8 mouse cellular contexts compared by ENCODE assay signal in genomic region chr5:23782051-23782810, GRCm38 (mm10). TPM values are rescaled to one million over a fixed set of nuclear protein-coding genes. Genes with fewer than 3 reads are reported as not detected.
DNase-seq lines count a peak whose midpoint lies in the region; ATAC-seq and TF ChIP-seq lines count a peak whose summit lies in the region.

No protein-coding gene starts in this region.

- H3K27ac ChIP-seq in layer of hippocampus, adult 2 months, result peak overlapping the region; percentile 80; the same call in 1 of the 2 replicates
- H3K27ac ChIP-seq in embryonic facial prominence, embryonic 11.5 days (replicated peaks; ENCODE audit: low read depth, low read length), result no peak overlapping the region
- no peak overlapping the region for H3K27ac ChIP-seq in neural tube, embryonic 14.5 days (ENCODE audit: low read depth, low read length)

- no peak for ATAC-seq in embryonic facial prominence, embryonic 11.5 days (replicated peaks; ENCODE audit: insufficient number of reproducible peaks, low FRiP score, low TSS enrichment, low read depth)
- ATAC-seq in neural tube, embryonic 14.5 days (ENCODE audit: low read depth), result no peak

- H3K4me2 ChIP-seq in embryonic facial prominence, embryonic 11.5 days (ENCODE audit: low read depth, low read length), result peak overlapping the region; percentile 74
- H3K4me2 ChIP-seq in neural tube, embryonic 14.5 days (ENCODE audit: low read depth, low read length), result peak overlapping the region; percentile 66

- DNase-seq in layer of hippocampus, adult 2 months (ENCODE audit: low spot score in 2 of 2), result no peak
- no peak for DNase-seq in layer of hippocampus, adult 11-12 months (ENCODE audit: low spot score)
- DNase-seq in embryonic facial prominence, embryonic 11.5 days (ENCODE audit: low spot score), result no peak
- peak; percentile 19 for DNase-seq in kidney, postnatal 10 days
- DNase-seq in thymus, postnatal 36 days, result no peak
- no peak for DNase-seq in gastrocnemius, postnatal 14 days
- no peak for DNase-seq in urinary bladder, postnatal 4 days (ENCODE audit: low spot score in 2 of 2)

- WGBS in embryonic facial prominence, embryonic 11.5 days, result 40% methylated on average over 8 of the region's 8 CpGs
- WGBS in neural tube, embryonic 14.5 days, result 43% methylated on average over 8 of the region's 8 CpGs

- no peaks in the 10 kb centered on the region for H3K27me3 ChIP-seq in embryonic facial prominence, embryonic 11.5 days (ENCODE audit: control insufficient read depth, insufficient read depth, low read length)
- H3K27me3 ChIP-seq in neural tube, embryonic 14.5 days (ENCODE audit: control insufficient read depth, insufficient read depth, low read length), result no peaks in the 10 kb centered on the region

- intact Hi-C loops in gastrocnemius, postnatal 14 days (cut with DNase I; ENCODE audit: low total_unique reads), result no loop called here

- no peak for TF ChIP-seq CTCF in layer of hippocampus, adult 2 months (conservative IDR thresholded peaks at IDR 0.05)

- H3K9me3 ChIP-seq in embryonic facial prominence, embryonic 11.5 days (replicated peaks; ENCODE audit: control insufficient read depth, low read length), result no peaks in the 10 kb centered on the region
- H3K9me3 ChIP-seq in neural tube, embryonic 14.5 days (ENCODE audit: control insufficient read depth, low read length), result no peaks in the 10 kb centered on the region

- H3K4me1 ChIP-seq in embryonic facial prominence, embryonic 11.5 days (ENCODE audit: control insufficient read depth, insufficient read depth, low read length), result no peaks in the 10 kb centered on the region
- no peaks in the 10 kb centered on the region for H3K4me1 ChIP-seq in neural tube, embryonic 14.5 days (ENCODE audit: control insufficient read depth, insufficient read depth, low read length)

- H3K9ac ChIP-seq in embryonic facial prominence, embryonic 11.5 days (replicated peaks; ENCODE audit: low read length), result no peak overlapping the region
- no peak overlapping the region for H3K9ac ChIP-seq in neural tube, embryonic 14.5 days (replicated peaks; ENCODE audit: low read depth, low read length)

- no peaks in the 10 kb centered on the region; the same call in 1 of the 2 replicates for H3K36me3 ChIP-seq in embryonic facial prominence, embryonic 11.5 days (replicated peaks; ENCODE audit: control insufficient read depth, insufficient read depth, low read depth, low read length)
- no peaks in the 10 kb centered on the region for H3K36me3 ChIP-seq in neural tube, embryonic 14.5 days (ENCODE audit: control insufficient read depth, insufficient read depth, low read length)

- H3K4me3 ChIP-seq in layer of hippocampus, adult 2 months, result peak overlapping the region; percentile 92
- H3K4me3 ChIP-seq in embryonic facial prominence, embryonic 11.5 days (ENCODE audit: low read depth, low read length), result peak overlapping the region; percentile 79
- H3K4me3 ChIP-seq in neural tube, embryonic 14.5 days (ENCODE audit: low read depth, low read length), result peak overlapping the region; percentile 80

RNA-seq across cellular contexts. Expression of gene Pus7, which starts 1.3 kb away (rescaled TPM):
- total RNA-seq in layer of hippocampus, adult 2 months (2021), result 10 to 100 TPM; 14.6 to 17.7 TPM
- polyA plus RNA-seq in embryonic facial prominence, embryonic 11.5 days (2014; fragmentation: Nextera tagmentation; extraction: Ambion mirVana), result 34.3 and 35.6 TPM in 2 replicates
- polyA plus RNA-seq in neural tube, embryonic 14.5 days (2014; fragmentation: Nextera tagmentation; extraction: Ambion mirVana), result 19.1 and 22.4 TPM in 2 replicates
- total RNA-seq in gastrocnemius, postnatal 14 days (2021), result 10 to 100 TPM in 1 of 2 experiments, 1 to 10 TPM in 1; 8.8 to 13.0 TPM

RNA-seq across cellular contexts. Expression of gene Rint1, which starts 5.3 kb away (rescaled TPM):
- 10 to 100 TPM; 21.0 to 22.9 TPM for total RNA-seq in layer of hippocampus, adult 2 months (2021)
- polyA plus RNA-seq in embryonic facial prominence, embryonic 11.5 days (2014; fragmentation: Nextera tagmentation; extraction: Ambion mirVana), result 26.4 and 27.4 TPM in 2 replicates
- 27.5 and 31.1 TPM in 2 replicates for polyA plus RNA-seq in neural tube, embryonic 14.5 days (2014; fragmentation: Nextera tagmentation; extraction: Ambion mirVana)
- total RNA-seq in gastrocnemius, postnatal 14 days (2021), result 1 to 10 TPM; 7.1 to 8.0 TPM
